8 mouse cellular contexts compared by ENCODE assay signal in the genomic region with DNA sequence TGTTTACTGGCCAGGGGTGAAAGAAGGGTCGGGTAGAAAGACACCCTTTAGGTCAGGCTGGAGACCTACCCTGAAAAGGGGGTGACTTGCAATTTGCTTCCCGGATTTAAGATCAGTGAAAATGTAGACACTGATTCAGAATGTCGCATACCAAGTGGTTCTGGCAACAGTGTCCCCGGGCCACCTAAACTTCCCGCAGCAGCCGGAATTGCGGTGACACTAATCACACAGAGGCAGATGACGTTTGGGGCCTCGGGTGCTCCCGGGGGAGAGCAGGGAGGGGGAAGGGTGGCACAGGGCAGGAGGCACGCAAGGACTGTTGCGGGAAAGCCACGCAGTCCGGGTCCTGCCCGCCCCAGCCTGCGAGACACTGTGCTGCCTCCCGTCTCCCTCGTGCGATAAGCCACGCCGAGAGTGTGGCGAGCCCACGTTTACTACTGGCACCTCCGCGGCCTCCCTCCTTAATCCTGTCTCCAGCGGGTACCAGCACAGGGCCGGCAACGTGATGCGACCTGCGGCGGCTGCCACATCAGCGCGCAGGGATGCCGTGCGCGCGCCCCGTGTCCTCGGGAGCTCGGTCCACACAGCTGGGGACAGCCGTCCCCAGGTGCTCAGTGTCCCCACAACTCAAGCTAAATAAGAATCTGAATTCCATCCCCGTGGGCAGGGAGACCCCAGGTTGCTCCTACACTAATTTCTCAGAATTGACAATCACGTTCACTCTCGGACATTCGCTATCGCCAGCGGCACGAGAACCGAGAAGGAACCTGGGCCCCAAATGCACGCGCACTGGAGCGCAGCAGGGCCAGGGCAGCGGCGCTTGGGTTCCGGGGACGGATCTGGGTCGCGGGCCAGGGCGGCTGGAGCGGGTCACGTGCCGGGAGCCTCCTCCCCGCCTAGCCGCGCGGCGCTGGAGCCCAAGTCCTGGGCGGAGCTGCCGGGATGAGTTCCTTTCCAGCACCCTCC. TPM values are rescaled to one million over a fixed set of nuclear protein-coding genes. Genes with fewer than 3 reads are reported as not detected.
DNase-seq lines count a peak whose midpoint lies in the region; ATAC-seq and TF ChIP-seq lines count a peak whose summit lies in the region.

No protein-coding gene starts in this region.

- peak; percentile 82 for DNase-seq in brain, embryonic 14.5 days (ENCODE audit: low read depth)
- peak; percentile 75 for DNase-seq in forebrain, embryonic 14.5 days (ENCODE audit: low spot score)
- DNase-seq in heart, postnatal 10 days, result peak; percentile 94 to 95
- peak; percentile 93 to 94 for DNase-seq in kidney, postnatal 36 days
- no peak for DNase-seq in liver, embryonic 14.5 days (ENCODE audit: low read depth in 3 of 3, low spot score in 3 of 3)
- peak; percentile 90 for DNase-seq in testis, postnatal 10 days (ENCODE audit: low spot score)

- H3K36me3 ChIP-seq in forebrain, embryonic 14.5 days (ENCODE audit: control insufficient read depth, insufficient read depth, low read length), result no peaks in the 10 kb centered on the region
- H3K36me3 ChIP-seq in liver, embryonic 14.5 days (replicated peaks; ENCODE audit: control insufficient read depth, insufficient read depth, low read depth), result no peaks in the 10 kb centered on the region
- H3K36me3 ChIP-seq in neural tube, embryonic 12.5 days, result no peaks in the 10 kb centered on the region

- no peak for TF ChIP-seq CTCF in brain, embryonic 14.5 days (IDR thresholded peaks at IDR 0.05; ENCODE audit: borderline replicate concordance, extremely low read depth, insufficient read depth, insufficient read length)
- TF ChIP-seq CTCF in liver, embryonic 14.5 days (IDR thresholded peaks at IDR 0.05; ENCODE audit: low read depth), result no peak

- peaks cover 3% of the 10 kb centered on the region for H3K4me1 ChIP-seq in forebrain, embryonic 14.5 days (ENCODE audit: control insufficient read depth, insufficient read depth, low read length)
- H3K4me1 ChIP-seq in liver, embryonic 14.5 days (replicated peaks; ENCODE audit: control insufficient read depth in 2 of 2, insufficient read depth in 2 of 2, low read length in 1 of 2), result no peaks in the 10 kb centered on the region
- H3K4me1 ChIP-seq in neural tube, embryonic 12.5 days, result peaks cover 30% of the 10 kb centered on the region

- H3K27ac ChIP-seq in forebrain, embryonic 14.5 days (ENCODE audit: low read depth, low read length), result 0 out of 2 replicates have a peak overlapping the region, but pooled peaks have one; percentile 21
- H3K27ac ChIP-seq in liver, embryonic 14.5 days, result no peak overlapping the region
- no peak overlapping the region for H3K27ac ChIP-seq in neural tube, embryonic 12.5 days

- peak; percentile 37 for ATAC-seq in CD4-positive, CD25-positive, alpha-beta regulatory T cell, adult 4 months
- ATAC-seq in forebrain, embryonic 14.5 days, result peak; percentile 53; the same call in 1 of the 2 replicates
- no peak for ATAC-seq in liver, embryonic 14.5 days (ENCODE audit: insufficient read depth)
- ATAC-seq in neural tube, embryonic 12.5 days (ENCODE audit: low FRiP score, low read depth), result peak; percentile 52

- H3K27me3 ChIP-seq in forebrain, embryonic 14.5 days (replicated peaks; ENCODE audit: control insufficient read depth, insufficient read depth, low read length), result peaks cover 35% of the 10 kb centered on the region
- peaks cover 59% of the 10 kb centered on the region for H3K27me3 ChIP-seq in liver, embryonic 14.5 days (ENCODE audit: control insufficient read depth, insufficient read depth, low read length)
- H3K27me3 ChIP-seq in neural tube, embryonic 12.5 days (replicated peaks), result peaks cover 64% of the 10 kb centered on the region

- H3K9ac ChIP-seq in forebrain, embryonic 14.5 days (ENCODE audit: low read length), result peak overlapping the region; percentile 61
- H3K9ac ChIP-seq in liver, embryonic 14.5 days (replicated peaks), result no peak overlapping the region
- peak overlapping the region; percentile 59 for H3K9ac ChIP-seq in neural tube, embryonic 12.5 days

- no peak for TF ChIP-seq POLR2A in brain, embryonic 14.5 days (IDR thresholded peaks at IDR 0.05; ENCODE audit: borderline replicate concordance, extremely low read depth, insufficient read depth, insufficient read length, poor library complexity, severe bottlenecking)

- H3K4me3 ChIP-seq in forebrain, embryonic 14.5 days (ENCODE audit: low read depth, low read length), result peak overlapping the region; percentile 52
- H3K4me3 ChIP-seq in liver, embryonic 14.5 days (ENCODE audit: insufficient read depth in 1 of 2, low read depth in 2 of 2, low read length in 2 of 2), result peak overlapping the region; percentile 29 to 46
- H3K4me3 ChIP-seq in neural tube, embryonic 12.5 days, result peak overlapping the region; percentile 51

- peak overlapping the region; percentile 99 for H3K4me2 ChIP-seq in forebrain, embryonic 14.5 days (ENCODE audit: low read length)
- H3K4me2 ChIP-seq in liver, embryonic 14.5 days (ENCODE audit: low read depth), result peak overlapping the region; percentile 47
- H3K4me2 ChIP-seq in neural tube, embryonic 12.5 days (replicated peaks), result peak overlapping the region; percentile 99

- TF ChIP-seq EP300 in liver, embryonic 14.5 days (IDR thresholded peaks at IDR 0.05; ENCODE audit: low read depth), result no peak

- intact Hi-C loops in heart, postnatal 10 days (cut with DNase I), result loop anchor here (1.0 to 10.0 kb wide), 2 partner anchors 68 to 99 kb away; no protein-coding TSS in a partner anchor

- WGBS in forebrain, embryonic 14.5 days, result under 1% methylated on average over 68 of the region's 69 CpGs
- under 1% methylated on average over 63 of the region's 69 CpGs for WGBS in liver, embryonic 14.5 days (ENCODE audit: insufficient replicate concordance)
- under 1% methylated on average over 69 of the region's 69 CpGs for WGBS in neural tube, embryonic 12.5 days

- H3K9me3 ChIP-seq in forebrain, embryonic 14.5 days (replicated peaks; ENCODE audit: control insufficient read depth, low read length), result no peaks in the 10 kb centered on the region
- H3K9me3 ChIP-seq in liver, embryonic 14.5 days (ENCODE audit: control insufficient read depth, low read length), result no peaks in the 10 kb centered on the region
- H3K9me3 ChIP-seq in neural tube, embryonic 12.5 days, result no peaks in the 10 kb centered on the region

RNA-seq across cellular contexts. Expression of gene Bhlhe41, which starts 0.8 kb away (rescaled TPM):
- under 1 TPM; 0.22 to 0.26 TPM for polyA plus RNA-seq in CD4-positive, CD25-positive, alpha-beta regulatory T cell, adult 4 months (2017; shearing (Covaris generic))
- polyA plus RNA-seq in brain, embryonic 14.5 days (2012; rRNA removed), result 1.5 and 3.1 TPM in 2 replicates
- 1.7 and 2.5 TPM in 2 replicates for polyA plus RNA-seq in forebrain, embryonic 14.5 days (2014; fragmentation: Nextera tagmentation; extraction: Ambion mirVana)
- total RNA-seq in heart, postnatal 10 days (2021), result 10 to 100 TPM; 15.9 to 17.4 TPM
- 0.01 and 0.07 TPM in 2 replicates for polyA plus RNA-seq in liver, embryonic 14.5 days (2012; rRNA removed)
- polyA plus RNA-seq in liver, embryonic 14.5 days (2014; fragmentation: Nextera tagmentation; extraction: Ambion mirVana), result 0.13 and 0.18 TPM in 2 replicates
- polyA plus RNA-seq in neural tube, embryonic 12.5 days (2016; fragmentation: Nextera tagmentation; extraction: Ambion mirVana), result 1.6 and 2.1 TPM in 2 replicates

Comparison
In these comparisons a context has a peak if more than half of its experiments do, and no peak if none do; other contexts are left out.
1. DNase-seq: peak in brain, embryonic 14.5 days (single experiment), forebrain, embryonic 14.5 days (single experiment), heart, postnatal 10 days (2 of 2), kidney, postnatal 36 days (2 of 2) and testis, postnatal 10 days (single experiment); none in liver, embryonic 14.5 days (0 of 3).
2. H3K4me2 ChIP-seq: peak in every context shown above with its lines; median percentile 99 in forebrain, embryonic 14.5 days; 99 in neural tube, embryonic 12.5 days; 47 in liver, embryonic 14.5 days.
3. Peak in every context shown above with its lines, with median percentiles within 50 percentile points of each other: H3K4me3 ChIP-seq.